Mouse (Mus musculus) MEL (cell line): ENCODE data around the gene Snx32. TPM values are rescaled to one million over a fixed set of nuclear protein-coding genes. Genes with fewer than 3 reads are reported as not detected.

Experiments used
- DNase-seq: peaks from one replicate; pipeline ENCODE4 v3.0.0; 2011; ENCODE audit warnings: low read depth, low spot score
- H3K27ac ChIP-seq: 2 replicates; pipeline ENCODE4 v1.5.1; 2012; ENCODE audit warnings: low read depth, mild to moderate bottlenecking, control low read depth, low read length, moderate library complexity; ENCODE audit not compliant: control insufficient read depth
- H3K27me3 ChIP-seq, 2 experiments: fragments of 150-350 bp in 1 of 2; sonication (generic) in 1 of 2; 2 replicates each; pipeline ENCODE4 v1.6.1; 2012; ENCODE audit warnings: low read length in 2 of 2, mild to moderate bottlenecking in 2 of 2, improper control_type of control experiment in 1 of 2, moderate library complexity in 1 of 2; ENCODE audit not compliant: insufficient read depth in 2 of 2, control insufficient read depth in 1 of 2
- H3K36me3 ChIP-seq, 2 experiments: 2 replicates each; pipeline ENCODE4 v1.6.1; 2012 to 2014; ENCODE audit warnings: low read length in 2 of 2, improper control_type of control experiment in 1 of 2, inconsistent platforms in 1 of 2, mild to moderate bottlenecking in 1 of 2; ENCODE audit not compliant: insufficient read depth in 2 of 2, control insufficient read depth in 1 of 2
- H3K4me1 ChIP-seq, 2 experiments: fragments of 150-350 bp in 1 of 2; sonication (generic) in 1 of 2; 2 replicates each; pipeline ENCODE4 v1.6.1; 2012; ENCODE audit warnings: low read length in 2 of 2, improper control_type of control experiment in 1 of 2, mild to moderate bottlenecking in 1 of 2; ENCODE audit not compliant: insufficient read depth in 2 of 2, control insufficient read depth in 1 of 2
- H3K4me3 ChIP-seq, 2 experiments: fragments of 150-350 bp in 1 of 2; sonication (generic) in 1 of 2; 2 replicates each; pipeline ENCODE4 v1.5.1; 2012; ENCODE audit warnings: low read depth in 2 of 2, low read length in 2 of 2, mild to moderate bottlenecking in 2 of 2, moderate library complexity in 2 of 2, control low read depth in 1 of 2, improper control_type of control experiment in 1 of 2; ENCODE audit not compliant: control insufficient read depth in 1 of 2, insufficient read depth in 1 of 2
- H3K79me2 ChIP-seq: 2 replicates; pipeline ENCODE4 v1.6.1; 2012; ENCODE audit warnings: mild to moderate bottlenecking, low read length, moderate library complexity; ENCODE audit not compliant: control insufficient read depth, poor library complexity, insufficient read depth
- H3K9ac ChIP-seq: 2 replicates; pipeline ENCODE4 v1.6.1; 2012; ENCODE audit warnings: low read depth, mild to moderate bottlenecking, control low read depth, low read length, moderate library complexity; ENCODE audit not compliant: control insufficient read depth, poor library complexity, severe bottlenecking
- H3K9me3 ChIP-seq: fragments of 150-350 bp; sonication (generic); replicated peaks from 2 replicates; pipeline ENCODE4 v1.6.1; 2012; ENCODE audit warnings: mild to moderate bottlenecking, low read length, improper control_type of control experiment, moderate library complexity; ENCODE audit not compliant: insufficient read depth
- BHLHE40 ChIP-seq: IDR thresholded peaks from 2 replicates; pipeline ENCODE4 v1.6.1; 2012; ENCODE audit warnings: low read depth, mild to moderate bottlenecking, inconsistent platforms, low read length, improper control_type of control experiment, borderline replicate concordance
- CHD2 ChIP-seq: IDR thresholded peaks from 2 replicates; pipeline ENCODE4 v1.6.1; 2011; ENCODE audit warnings: low read length, improper control_type of control experiment
- CTCF ChIP-seq, 3 experiments: IDR thresholded peaks in 2 of 3; conservative IDR thresholded peaks in 1 of 3; 2 replicates each; pipeline ENCODE4 v1.5.1; 2011 to 2012; ENCODE audit warnings: low read length in 3 of 3, low read depth in 2 of 3, mild to moderate bottlenecking in 2 of 3, improper control_type of control experiment in 1 of 3, inconsistent platforms in 1 of 3, mixed read lengths in 1 of 3, moderate library complexity in 1 of 3; ENCODE audit not compliant: control insufficient read depth in 1 of 3, insufficient read depth in 1 of 3, poor library complexity in 1 of 3, severe bottlenecking in 1 of 3
- ELF1 ChIP-seq: IDR thresholded peaks from 2 replicates; pipeline ENCODE4 v1.6.1; 2014; ENCODE audit warnings: low read depth, mild to moderate bottlenecking, inconsistent platforms, low read length, improper control_type of control experiment, moderate library complexity
- ETS1 ChIP-seq: IDR thresholded peaks from 2 replicates; pipeline ENCODE4 v1.6.1; 2012; ENCODE audit warnings: low read depth, mild to moderate bottlenecking, inconsistent platforms, low read length, improper control_type of control experiment, moderate library complexity
- GATA1 ChIP-seq: IDR thresholded peaks from 2 replicates; pipeline ENCODE4 v1.6.1; 2011; ENCODE audit warnings: low read depth, low read length, improper control_type of control experiment
- HCFC1 ChIP-seq: IDR thresholded peaks from 2 replicates; pipeline ENCODE4 v1.6.1; 2012; ENCODE audit warnings: low read depth, mild to moderate bottlenecking, inconsistent platforms, low read length, improper control_type of control experiment, moderate library complexity
- JUND ChIP-seq: IDR thresholded peaks from 2 replicates; pipeline ENCODE4 v1.6.1; 2011; ENCODE audit warnings: low read depth, mild to moderate bottlenecking, improper control_type of control experiment, low read length
- KAT2A ChIP-seq: conservative IDR thresholded peaks from 2 replicates; pipeline ENCODE4 v1.6.1; 2012; ENCODE audit warnings: low read depth, low read length, improper control_type of control experiment, inconsistent platforms
- MAX ChIP-seq: IDR thresholded peaks from 2 replicates; pipeline ENCODE4 v1.6.1; 2011; ENCODE audit warnings: low read length, improper control_type of control experiment
- MAZ ChIP-seq: IDR thresholded peaks from 2 replicates; pipeline ENCODE4 v1.6.1; 2012; ENCODE audit warnings: low read depth, mild to moderate bottlenecking, inconsistent platforms, low read length, improper control_type of control experiment
- MEF2A ChIP-seq: IDR thresholded peaks from 2 replicates; pipeline ENCODE4 v1.6.1; 2014; ENCODE audit warnings: low read depth, mild to moderate bottlenecking, inconsistent platforms, low read length, improper control_type of control experiment; ENCODE audit not compliant: poor library complexity, insufficient replicate concordance, severe bottlenecking; ENCODE audit errors: extremely low read depth
- MXI1 ChIP-seq: IDR thresholded peaks from 2 replicates; pipeline ENCODE4 v1.6.1; 2011; ENCODE audit warnings: mild to moderate bottlenecking, low read depth, low read length, improper control_type of control experiment
- MYB ChIP-seq: IDR thresholded peaks from 2 replicates; pipeline ENCODE4 v1.6.1; 2011; ENCODE audit warnings: mild to moderate bottlenecking, low read depth, low read length, improper control_type of control experiment
- MYC ChIP-seq: IDR thresholded peaks from 2 replicates; pipeline ENCODE4 v1.6.1; 2011; ENCODE audit warnings: low read depth, mild to moderate bottlenecking, low read length, improper control_type of control experiment, moderate library complexity
- NELFE ChIP-seq: IDR thresholded peaks from 2 replicates; pipeline ENCODE4 v1.6.1; 2011; ENCODE audit warnings: low read depth, low read length, improper control_type of control experiment
- NRF1 ChIP-seq: IDR thresholded peaks from 2 replicates; pipeline ENCODE4 v1.6.1; 2014; ENCODE audit warnings: low read depth, mild to moderate bottlenecking, inconsistent platforms, low read length, improper control_type of control experiment, moderate library complexity; ENCODE audit not compliant: poor library complexity, insufficient read depth, severe bottlenecking
- POLR2A ChIP-seq, 2 experiments: IDR thresholded peaks; 2 replicates each; pipeline ENCODE4 v1.6.1; 2011 to 2012; ENCODE audit warnings: low read length in 2 of 2, mild to moderate bottlenecking in 2 of 2, control low read depth in 1 of 2, improper control_type of control experiment in 1 of 2, low read depth in 1 of 2, moderate library complexity in 1 of 2; ENCODE audit not compliant: control insufficient read depth in 1 of 2, insufficient read depth in 1 of 2, poor library complexity in 1 of 2
- POLR2AphosphoS2 ChIP-seq: IDR thresholded peaks from 2 replicates; pipeline ENCODE4 v1.6.1; 2011; ENCODE audit warnings: low read length, improper control_type of control experiment
- RAD21 ChIP-seq: IDR thresholded peaks from 2 replicates; pipeline ENCODE4 v1.6.1; 2011; ENCODE audit warnings: mild to moderate bottlenecking, low read depth, low read length, improper control_type of control experiment
- SIN3A ChIP-seq: IDR thresholded peaks from 2 replicates; pipeline ENCODE4 v1.6.1; 2012; ENCODE audit warnings: low read length, improper control_type of control experiment, inconsistent platforms
- SMC3 ChIP-seq: IDR thresholded peaks from 2 replicates; pipeline ENCODE4 v1.6.1; 2011; ENCODE audit warnings: low read depth, low read length, improper control_type of control experiment
- TAL1 ChIP-seq: IDR thresholded peaks from 2 replicates; pipeline ENCODE4 v1.6.1; 2012; ENCODE audit warnings: mild to moderate bottlenecking, inconsistent platforms, low read length, moderate library complexity, mixed read lengths
- TBP ChIP-seq: IDR thresholded peaks from 2 replicates; pipeline ENCODE4 v1.8.0; 2011; ENCODE audit warnings: low read depth, low read length, improper control_type of control experiment
- TCF12 ChIP-seq: IDR thresholded peaks from 2 replicates; pipeline ENCODE4 v1.6.1; 2014; ENCODE audit warnings: low read depth, mild to moderate bottlenecking, inconsistent platforms, low read length, improper control_type of control experiment, moderate library complexity
- USF1 ChIP-seq: IDR thresholded peaks from 2 replicates; pipeline ENCODE4 v1.6.1; 2014; ENCODE audit warnings: low read depth, mild to moderate bottlenecking, inconsistent platforms, low read length, improper control_type of control experiment, moderate library complexity
- ZC3H11A ChIP-seq: IDR thresholded peaks from 2 replicates; pipeline ENCODE4 v1.6.1; 2012; ENCODE audit warnings: low read depth, mild to moderate bottlenecking, inconsistent platforms, low read length, improper control_type of control experiment
- ZMIZ1 ChIP-seq: IDR thresholded peaks from 2 replicates; pipeline ENCODE4 v1.6.1; 2012; ENCODE audit warnings: low read depth, mild to moderate bottlenecking, inconsistent platforms, low read length, improper control_type of control experiment, moderate library complexity
- ZNF384 ChIP-seq: IDR thresholded peaks from 2 replicates; pipeline ENCODE4 v1.6.1; 2012; ENCODE audit warnings: low read depth, mild to moderate bottlenecking, inconsistent platforms, low read length, improper control_type of control experiment
- polyA plus RNA-seq, 2 experiments: library from polyadenylated mRNA; stranded (reverse) in 1 of 2; unstranded in 1 of 2; fragments of >175 nt in 1 of 2; fragments of >200 nt in 1 of 2; gene quantifications; 2 replicates each; pipeline versions ENCODE4 v1.2.1 to v1.2.4; 2012; ENCODE audit warnings: low replicate concordance in 2 of 2, low read depth in 1 of 2; ENCODE audit not compliant: insufficient read length in 2 of 2, insufficient read depth in 1 of 2, missing spikeins in 1 of 2
- total RNA-seq: library from RNA; depleted of rRNA; stranded (reverse); fragments of 300-350 nt; gene quantifications from 2 replicates; pipeline ENCODE4 v1.2.3, GENCODE M21; 2012

The Snx32 gene
- total and polyA plus RNA-seq, 3 experiments = 1.3 to 2.6 TPM; not detected in 1

- TF ChIP-seq ELF1 = peak; percentile 79
- TF ChIP-seq MXI1 = peak; percentile 84
- peak; percentile 25; the same call in 1 of the 2 replicates for TF ChIP-seq MAX
- TF ChIP-seq MEF2A = no peak
- TF ChIP-seq MYC = no peak; the same call in none of the 2 replicates
- TF ChIP-seq ZC3H11A = no peak
- no peak for TF ChIP-seq MYB
- TF ChIP-seq CHD2 = no peak
- no peak for TF ChIP-seq JUND
- peak; percentile 95 for TF ChIP-seq TBP
These were observed 21.3 kb downstream of the Snx32 start (continued) for GRCm38 (mm10) chr19:5488878-5489571.

- TF ChIP-seq CTCF (IDR thresholded peaks at IDR 0.05 in 2 of 3, conservative IDR thresholded peaks at IDR 0.05 in 1 of 3; ENCODE audit: control insufficient read depth in 1 of 3, insufficient read depth in 1 of 3, low read depth in 2 of 3, low read length in 3 of 3, poor library complexity in 1 of 3, severe bottlenecking in 1 of 3) = peak; percentile 87 to 93 (median 89)
- 0 out of 2 replicates have a peak, but pooled peaks have one; percentile 12 for TF ChIP-seq NRF1
- peak; percentile 87 for TF ChIP-seq NELFE
- peak; percentile 86; the same call in 1 of the 2 replicates for TF ChIP-seq MAZ
- peak; percentile 88 for TF ChIP-seq HCFC1
- no peak for TF ChIP-seq ZC3H11A
- TF ChIP-seq ZNF384 = peak; percentile 70
- TF ChIP-seq TCF12 = peak; percentile 57
- TF ChIP-seq MYC = no peak
- TF ChIP-seq TBP = peak; percentile 81
- peak; percentile 83 for TF ChIP-seq ZMIZ1
- TF ChIP-seq ELF1 = peak; percentile 34; the same call in 1 of the 2 replicates
- peak; percentile 51 for TF ChIP-seq MXI1
- no peak for TF ChIP-seq TAL1
- peak; percentile 28; the same call in 1 of the 2 replicates for TF ChIP-seq BHLHE40
- TF ChIP-seq POLR2AphosphoS2 = peak; percentile 74; the same call in 1 of the 2 replicates
- TF ChIP-seq POLR2A (IDR thresholded peaks at IDR 0.05; ENCODE audit: control insufficient read depth in 1 of 2, insufficient read depth in 1 of 2, low read depth in 1 of 2, low read length in 2 of 2, poor library complexity in 1 of 2) = peak; percentile 77 to 98
- no peak; the same call in 1 of the 2 replicates for TF ChIP-seq KAT2A
- TF ChIP-seq SIN3A = peak; percentile 93
- TF ChIP-seq GATA1 = peak; percentile 36; the same call in 1 of the 2 replicates
- TF ChIP-seq RAD21 = peak; percentile 32; the same call in 1 of the 2 replicates
- peak; percentile 96 for TF ChIP-seq ETS1
- TF ChIP-seq SMC3 = peak; percentile 64
- TF ChIP-seq USF1 = peak; percentile 88
- TF ChIP-seq CHD2 = no peak
- H3K36me3 ChIP-seq = peaks cover 0 to 13% of the 10 kb centered on the region in 2 experiments
These were observed 22.4 kb downstream of the Snx32 start, which contains the start of gene Mus81 for GRCm38 (mm10) chr19:5487768-5488550. Gene Mus81, minus strand, starts transcription at chr19:5488402.

More at GRCm38 (mm10) chr19:5487768-5488550, 22.4 kb downstream of the Snx32 start, which contains the start of gene Mus81:
- DNase-seq = peak; percentile 98
- Histone ChIP-seq H3K27ac (peak within 1 kb of the TSS; percentile 98), H3K27me3 (no peaks in the 10 kb centered on the region), H3K4me3 (peak within 1 kb of the TSS; percentile 60 to 91), H3K4me1 (peaks cover 0 to 12% of the 10 kb centered on the region in 2 experiments; a peak in 2 of 4 replicates), H3K9me3 (no peaks in the 10 kb centered on the region), H3K9ac (peak within 1 kb of the TSS; percentile 94), H3K79me2 (peaks cover 28% of the 10 kb centered on the region)
